Mouse (Mus musculus): Measurements from ENCODE around the gene Rflna.

DNA sequence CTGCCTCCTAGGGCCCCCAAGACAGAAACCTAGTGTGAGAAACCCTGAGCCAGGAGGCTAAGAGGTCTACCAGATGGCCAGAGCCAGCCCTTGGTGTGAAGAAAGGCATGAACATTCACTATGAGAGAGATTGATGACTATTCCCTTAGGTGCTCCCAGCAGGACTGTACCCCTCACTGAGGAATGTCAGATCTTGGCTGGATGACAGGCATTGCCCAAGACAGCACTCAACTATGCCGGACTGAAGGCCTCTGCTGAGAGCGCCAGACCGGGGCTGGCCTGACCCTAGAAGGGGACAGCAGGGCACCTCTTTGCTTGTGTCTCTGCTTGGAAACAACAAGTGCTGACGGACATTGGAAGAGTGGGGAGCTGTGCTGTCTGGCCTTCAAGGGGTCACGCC is 16.1 kb downstream of the Rflna start:
- TF ChIP-seq CTCF (IDR thresholded peaks at IDR 0.05; ENCODE audit: low read depth) (no peak), EP300 (IDR thresholded peaks at IDR 0.05; ENCODE audit: low read depth) (no peak)
